Mouse (Mus musculus): ENCODE results near the gene Cacna1s.
A peak's percentile ranks its signal among the peaks of the same experiment; 100 is the strongest.

DNA sequence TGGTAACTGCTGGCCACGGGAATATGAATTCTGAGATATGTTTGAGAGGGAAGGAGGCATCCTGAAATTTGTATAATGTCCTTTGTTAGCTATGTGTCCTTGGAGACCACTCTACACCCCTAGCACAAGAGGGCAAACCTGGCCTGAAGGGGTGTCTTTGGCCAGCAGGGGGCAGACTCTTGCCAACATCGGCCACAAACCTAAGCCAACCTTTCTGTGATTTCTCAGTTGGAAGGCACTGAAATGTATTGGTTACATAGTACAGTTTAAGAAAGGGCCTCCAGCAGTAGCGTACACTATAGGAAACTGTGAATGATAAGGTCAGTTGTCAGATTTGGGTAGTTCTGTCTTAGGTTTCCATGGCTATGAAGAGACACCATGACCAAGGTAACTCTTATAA lies 63.6 kb downstream of the Cacna1s start:
- TF ChIP-seq CTCF (IDR thresholded peaks at IDR 0.05; ENCODE audit: low read depth) (peak; percentile 67), EP300 (IDR thresholded peaks at IDR 0.05; ENCODE audit: low read depth) (no peak)
